Mouse (Mus musculus): ENCODE data around the gene Gria2. TPM values are rescaled to one million over a fixed set of nuclear protein-coding genes. Genes with fewer than 3 reads are reported as not detected.

Gria2 gene
- polyA plus RNA-seq, 1 experiment from 2014 or later: 94.8 TPM

DNA sequence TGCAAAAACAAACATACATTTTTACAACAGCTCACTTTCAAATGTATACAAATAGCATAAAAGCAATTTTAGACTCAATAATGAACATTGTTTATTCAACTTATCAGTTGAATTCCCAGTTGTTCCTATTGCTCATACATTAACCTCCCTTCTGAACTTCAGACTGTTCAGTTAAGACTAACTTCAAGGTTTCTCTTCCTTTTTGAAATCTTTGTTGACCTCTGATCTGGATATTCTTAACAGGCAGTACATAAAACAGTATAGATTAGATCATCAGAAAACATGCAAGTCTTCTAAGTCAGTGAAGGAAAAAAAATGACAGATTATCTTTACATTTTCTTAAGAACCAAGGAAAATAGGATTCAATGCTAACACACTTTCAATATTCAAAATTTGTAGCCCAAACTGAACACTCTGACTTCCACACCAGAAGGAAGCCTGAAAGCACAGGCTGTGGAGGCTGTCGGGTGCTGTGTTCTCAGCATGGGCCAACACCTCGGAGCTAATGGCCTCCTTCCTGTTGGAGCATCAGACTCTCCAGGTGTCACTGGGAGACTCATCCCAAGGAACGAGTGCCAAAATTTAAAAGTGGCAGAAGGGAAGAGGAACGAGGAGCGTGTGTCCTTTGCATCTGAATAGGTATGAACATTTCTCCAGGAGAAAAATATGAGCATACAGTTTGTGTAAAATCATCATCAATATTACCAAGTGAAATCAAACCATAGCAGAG is 33.0 kb downstream of the Gria2 start:
- Histone ChIP-seq H3K4me3 (ENCODE audit: low read depth, low read length) (no peak overlapping the region), H3K9me3 (replicated peaks; ENCODE audit: control insufficient read depth, low read length) (no peaks in the 10 kb centered on the region), H3K9ac (ENCODE audit: low read length) (no peak overlapping the region), H3K27me3 (replicated peaks; ENCODE audit: control insufficient read depth, insufficient read depth, low read length) (no peaks in the 10 kb centered on the region), H3K36me3 (ENCODE audit: control insufficient read depth, insufficient read depth, low read length) (no peaks in the 10 kb centered on the region), H3K4me1 (ENCODE audit: control insufficient read depth, insufficient read depth, low read length) (no peaks in the 10 kb centered on the region), H3K27ac (ENCODE audit: low read depth, low read length) (no peak overlapping the region), H3K4me2 (ENCODE audit: low read length) (no peak overlapping the region)
- no peak for ATAC-seq
- 77% methylated on average over 5 of the region's 5 CpGs for WGBS
- DNase-seq (ENCODE audit: low spot score): peak; percentile 7

DNA sequence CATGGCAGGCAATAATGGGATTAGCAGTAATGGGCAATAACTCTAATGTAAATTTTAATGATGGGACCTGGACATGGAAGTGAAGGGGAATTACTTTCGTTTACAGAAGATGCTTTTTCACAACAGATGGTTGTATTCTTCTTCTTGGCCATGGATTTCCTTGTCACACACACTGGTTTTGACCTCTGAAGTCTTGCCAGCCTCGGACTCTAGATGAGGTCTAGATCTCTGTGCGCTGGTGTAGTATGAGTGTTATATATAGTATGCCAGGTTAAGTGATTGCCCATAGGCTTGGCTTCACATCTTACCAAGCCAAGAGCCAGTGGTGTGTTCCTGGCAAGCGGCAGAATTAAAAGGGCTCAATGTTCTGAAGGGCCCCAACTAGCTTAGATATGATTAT is 43.7 kb downstream of the Gria2 start:
- H3K4me1 ChIP-seq (ENCODE audit: control insufficient read depth, insufficient read depth, low read length): no peaks in the 10 kb centered on the region
- no peak overlapping the region for H3K9ac ChIP-seq (ENCODE audit: low read length)
- WGBS: 87% methylated on average over 4 of the region's 4 CpGs
- no peaks in the 10 kb centered on the region for H3K9me3 ChIP-seq (replicated peaks; ENCODE audit: control insufficient read depth, low read length)
- H3K36me3 ChIP-seq (ENCODE audit: control insufficient read depth, insufficient read depth, low read length): no peaks in the 10 kb centered on the region
- no peaks in the 10 kb centered on the region for H3K27me3 ChIP-seq (replicated peaks; ENCODE audit: control insufficient read depth, insufficient read depth, low read length)
- ATAC-seq (no peak), DNase-seq (ENCODE audit: low spot score) (no peak)
- no peak overlapping the region for H3K4me3 ChIP-seq (ENCODE audit: low read depth, low read length)
- H3K4me2 ChIP-seq (ENCODE audit: low read length): no peak overlapping the region
- H3K27ac ChIP-seq (ENCODE audit: low read depth, low read length): no peak overlapping the region

DNA sequence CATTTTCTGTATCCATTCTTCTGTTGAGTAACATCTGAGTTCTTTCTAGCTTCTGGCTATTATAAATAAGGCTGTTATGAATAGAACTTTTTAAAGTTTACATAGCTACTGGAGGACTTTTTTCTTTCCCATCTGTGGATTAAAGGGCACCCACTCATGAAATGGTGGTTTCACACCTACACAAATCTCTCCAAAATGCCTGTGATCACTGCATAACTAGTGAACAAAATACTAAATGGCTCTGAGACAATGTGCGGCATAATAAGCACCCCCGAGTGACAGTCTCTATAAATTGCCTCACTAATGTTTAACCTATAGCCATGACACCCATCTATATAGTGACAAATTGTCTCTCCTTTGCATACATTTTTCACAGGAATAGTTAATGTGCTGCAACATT is 44.3 kb downstream of the Gria2 start:
- Histone ChIP-seq H3K4me3 (ENCODE audit: low read depth, low read length) (no peak overlapping the region), H3K9ac (ENCODE audit: low read length) (no peak overlapping the region), H3K27me3 (replicated peaks; ENCODE audit: control insufficient read depth, insufficient read depth, low read length) (no peaks in the 10 kb centered on the region), H3K36me3 (ENCODE audit: control insufficient read depth, insufficient read depth, low read length) (no peaks in the 10 kb centered on the region), H3K27ac (ENCODE audit: low read depth, low read length) (no peak overlapping the region), H3K9me3 (replicated peaks; ENCODE audit: control insufficient read depth, low read length) (no peaks in the 10 kb centered on the region), H3K4me2 (ENCODE audit: low read length) (no peak overlapping the region), H3K4me1 (ENCODE audit: control insufficient read depth, insufficient read depth, low read length) (no peaks in the 10 kb centered on the region)
- DNase-seq (ENCODE audit: low spot score): no peak
- 95% methylated on average over 2 of the region's 2 CpGs for WGBS
- no peak for ATAC-seq

DNA sequence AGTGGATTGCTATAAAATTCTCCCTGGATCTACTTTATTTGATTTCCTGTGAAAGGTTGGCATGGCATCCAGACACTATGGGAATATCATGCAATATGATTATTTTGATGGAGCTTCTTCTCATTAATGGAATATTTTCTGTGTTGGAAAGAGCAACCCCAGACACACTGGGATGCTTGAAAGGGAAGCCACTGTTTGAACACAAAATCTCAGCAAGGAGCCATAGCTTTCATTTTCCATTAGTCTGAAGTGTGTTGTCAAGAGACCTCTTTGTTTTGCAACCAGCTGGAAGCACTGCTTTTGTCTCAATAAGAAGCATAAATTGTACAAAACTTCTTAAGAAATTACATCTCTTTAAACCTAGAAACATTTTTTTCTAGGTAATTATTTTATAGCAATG is 51.8 kb downstream of the Gria2 start:
- Histone ChIP-seq H3K4me1 (ENCODE audit: control insufficient read depth, insufficient read depth, low read length) (no peaks in the 10 kb centered on the region), H3K9me3 (replicated peaks; ENCODE audit: control insufficient read depth, low read length) (no peaks in the 10 kb centered on the region), H3K4me3 (ENCODE audit: low read depth, low read length) (no peak overlapping the region), H3K36me3 (ENCODE audit: control insufficient read depth, insufficient read depth, low read length) (no peaks in the 10 kb centered on the region), H3K4me2 (ENCODE audit: low read length) (no peak overlapping the region), H3K27ac (ENCODE audit: low read depth, low read length) (no peak overlapping the region), H3K9ac (ENCODE audit: low read length) (no peak overlapping the region), H3K27me3 (replicated peaks; ENCODE audit: control insufficient read depth, insufficient read depth, low read length) (no peaks in the 10 kb centered on the region)
- no peak for ATAC-seq
- DNase-seq (ENCODE audit: low spot score): no peak

DNA sequence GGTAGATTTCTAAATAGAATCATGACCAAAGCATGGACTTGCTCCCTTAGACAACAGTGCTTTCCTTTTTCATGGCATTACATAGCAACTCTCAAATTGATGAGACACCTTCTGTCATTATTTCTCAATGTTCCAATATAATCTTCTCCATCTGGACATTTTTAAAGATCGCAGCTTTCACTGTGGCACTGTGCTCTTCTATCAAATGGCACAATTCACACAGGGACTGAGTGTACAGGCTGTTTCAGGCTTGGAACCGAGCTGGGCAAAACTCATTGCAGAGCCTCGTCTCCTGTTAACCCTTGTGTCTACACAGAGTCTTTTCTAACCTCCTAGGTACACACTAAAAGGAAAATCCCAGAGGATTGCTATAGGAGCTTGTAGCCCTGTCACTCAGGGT is 77.4 kb downstream of the Gria2 start:
- Histone ChIP-seq H3K4me1 (ENCODE audit: control insufficient read depth, insufficient read depth, low read length) (no peaks in the 10 kb centered on the region), H3K36me3 (ENCODE audit: control insufficient read depth, insufficient read depth, low read length) (peaks cover 12% of the 10 kb centered on the region), H3K27me3 (replicated peaks; ENCODE audit: control insufficient read depth, insufficient read depth, low read length) (no peaks in the 10 kb centered on the region), H3K27ac (ENCODE audit: low read depth, low read length) (no peak overlapping the region), H3K9ac (ENCODE audit: low read length) (no peak overlapping the region), H3K4me2 (ENCODE audit: low read length) (no peak overlapping the region), H3K4me3 (ENCODE audit: low read depth, low read length) (no peak overlapping the region), H3K9me3 (replicated peaks; ENCODE audit: control insufficient read depth, low read length) (no peaks in the 10 kb centered on the region)
- 64% methylated on average over 3 of the region's 3 CpGs for WGBS
- no peak for ATAC-seq
- DNase-seq (ENCODE audit: low spot score): peak; percentile 9

DNA sequence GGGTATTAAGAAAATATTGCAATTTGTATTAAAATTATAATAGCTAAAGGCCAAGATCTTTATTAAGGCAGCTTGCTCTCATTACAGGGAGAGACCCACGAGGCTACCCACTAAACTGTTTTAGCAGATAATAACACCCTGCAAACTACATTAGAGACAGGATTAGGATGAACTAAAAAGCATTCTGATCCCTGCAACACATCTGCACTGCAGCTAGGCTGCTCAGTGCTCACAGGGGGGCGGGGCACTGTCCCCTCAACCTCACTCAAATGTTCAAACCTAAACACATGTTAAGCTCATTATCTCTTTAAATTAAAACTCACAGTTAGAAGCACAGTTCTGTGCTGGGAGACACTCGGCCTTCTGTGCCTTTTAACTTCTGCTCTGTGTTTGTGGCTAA is 89.5 kb downstream of the Gria2 start:
- no peak overlapping the region for H3K27ac ChIP-seq (ENCODE audit: low read depth, low read length)
- peaks cover 16% of the 10 kb centered on the region for H3K36me3 ChIP-seq (ENCODE audit: control insufficient read depth, insufficient read depth, low read length)
- H3K9me3 ChIP-seq (replicated peaks; ENCODE audit: control insufficient read depth, low read length): no peaks in the 10 kb centered on the region
- no peak overlapping the region for H3K9ac ChIP-seq (ENCODE audit: low read length)
- DNase-seq (ENCODE audit: low spot score) (no peak), ATAC-seq (no peak)
- H3K4me3 ChIP-seq (ENCODE audit: low read depth, low read length): no peak overlapping the region
- no peaks in the 10 kb centered on the region for H3K27me3 ChIP-seq (replicated peaks; ENCODE audit: control insufficient read depth, insufficient read depth, low read length)
- WGBS: 29% methylated on average over 3 of the region's 3 CpGs
- no peaks in the 10 kb centered on the region for H3K4me1 ChIP-seq (ENCODE audit: control insufficient read depth, insufficient read depth, low read length)
- no peak overlapping the region for H3K4me2 ChIP-seq (ENCODE audit: low read length)

DNA sequence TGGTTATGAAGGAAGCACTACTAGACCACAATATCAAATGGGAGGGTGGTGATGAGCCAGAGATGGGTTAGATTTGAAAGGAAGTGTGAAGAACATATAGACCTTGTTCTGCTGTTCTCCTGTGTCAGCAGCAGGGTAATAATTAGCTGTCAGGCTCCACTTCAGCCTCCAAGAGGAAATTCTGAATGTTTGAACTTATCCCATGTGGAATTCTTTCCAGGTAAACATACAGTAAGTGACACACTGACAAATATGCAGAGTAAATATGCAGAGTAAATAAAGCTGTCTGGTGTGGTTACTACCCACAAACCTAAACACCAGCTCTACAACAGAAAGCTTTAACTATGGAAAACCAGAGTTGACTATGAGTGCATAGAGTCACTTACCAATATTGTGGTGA is 93.6 kb downstream of the Gria2 start:
- DNase-seq (ENCODE audit: low spot score): no peak
- Histone ChIP-seq H3K4me3 (ENCODE audit: low read depth, low read length) (no peak overlapping the region), H3K36me3 (ENCODE audit: control insufficient read depth, insufficient read depth, low read length) (peaks cover 32% of the 10 kb centered on the region), H3K4me1 (ENCODE audit: control insufficient read depth, insufficient read depth, low read length) (no peaks in the 10 kb centered on the region), H3K4me2 (ENCODE audit: low read length) (no peak overlapping the region), H3K27me3 (replicated peaks; ENCODE audit: control insufficient read depth, insufficient read depth, low read length) (no peaks in the 10 kb centered on the region), H3K9me3 (replicated peaks; ENCODE audit: control insufficient read depth, low read length) (no peaks in the 10 kb centered on the region), H3K9ac (ENCODE audit: low read length) (no peak overlapping the region), H3K27ac (ENCODE audit: low read depth, low read length) (no peak overlapping the region)
- ATAC-seq: no peak

DNA sequence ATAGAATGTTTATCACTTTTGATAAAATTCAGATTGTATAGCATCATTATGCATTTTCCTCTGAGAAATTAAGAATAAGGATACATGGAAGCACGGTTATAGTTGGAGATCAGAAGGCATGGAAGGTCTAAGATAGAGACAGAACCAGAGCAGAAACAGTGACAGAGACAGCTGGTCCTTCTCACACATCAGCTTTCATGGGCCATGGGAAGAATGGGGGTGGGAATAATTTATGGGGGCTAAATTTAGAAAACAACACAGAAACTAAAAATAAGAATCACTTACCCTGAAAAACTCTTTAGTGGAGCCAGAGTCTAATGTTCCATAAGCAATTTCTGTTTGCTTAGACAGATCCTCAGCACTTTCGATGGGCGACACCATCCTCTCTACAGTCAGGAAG is 100.5 kb downstream of the Gria2 start:
- WGBS: 93% methylated on average over 3 of the region's 3 CpGs
- Histone ChIP-seq H3K27ac (ENCODE audit: low read depth, low read length) (no peak overlapping the region), H3K4me3 (ENCODE audit: low read depth, low read length) (no peak overlapping the region), H3K4me2 (ENCODE audit: low read length) (no peak overlapping the region), H3K27me3 (replicated peaks; ENCODE audit: control insufficient read depth, insufficient read depth, low read length) (no peaks in the 10 kb centered on the region), H3K4me1 (ENCODE audit: control insufficient read depth, insufficient read depth, low read length) (no peaks in the 10 kb centered on the region), H3K36me3 (ENCODE audit: control insufficient read depth, insufficient read depth, low read length) (peaks cover 10% of the 10 kb centered on the region; the same call in 1 of the 2 replicates), H3K9ac (ENCODE audit: low read length) (no peak overlapping the region), H3K9me3 (replicated peaks; ENCODE audit: control insufficient read depth, low read length) (no peaks in the 10 kb centered on the region)
- ATAC-seq (no peak), DNase-seq (ENCODE audit: low spot score) (no peak)

DNA sequence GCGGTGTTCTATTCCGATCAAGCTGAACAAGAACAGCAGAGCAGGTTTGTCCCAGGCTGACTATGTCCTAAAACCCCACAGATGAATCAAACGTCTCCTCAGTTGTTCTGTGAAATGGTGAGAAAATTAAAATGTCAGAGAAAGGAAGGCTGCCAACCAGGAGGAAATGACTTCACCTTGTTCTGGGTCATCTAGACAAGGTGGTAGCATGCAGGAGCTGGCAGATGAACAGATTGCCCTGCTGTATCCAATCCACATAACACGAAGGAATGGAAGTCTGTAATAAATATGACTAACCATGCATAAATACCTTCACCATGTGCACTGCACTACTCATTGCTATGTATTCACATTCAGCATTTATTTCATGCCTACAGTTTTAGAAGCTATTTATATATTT is 105.1 kb downstream of the Gria2 start:
- H3K27ac ChIP-seq (ENCODE audit: low read depth, low read length): no peak overlapping the region
- ATAC-seq: no peak
- H3K27me3 ChIP-seq (replicated peaks; ENCODE audit: control insufficient read depth, insufficient read depth, low read length): no peaks in the 10 kb centered on the region
- no peaks in the 10 kb centered on the region; the same call in 1 of the 2 replicates for H3K36me3 ChIP-seq (ENCODE audit: control insufficient read depth, insufficient read depth, low read length)
- H3K4me3 ChIP-seq (ENCODE audit: low read depth, low read length): no peak overlapping the region
- no peaks in the 10 kb centered on the region for H3K9me3 ChIP-seq (replicated peaks; ENCODE audit: control insufficient read depth, low read length)
- no peaks in the 10 kb centered on the region; the same call in 1 of the 2 replicates for H3K4me1 ChIP-seq (ENCODE audit: control insufficient read depth, insufficient read depth, low read length)
- no peak overlapping the region for H3K4me2 ChIP-seq (ENCODE audit: low read length)
- H3K9ac ChIP-seq (ENCODE audit: low read length): no peak overlapping the region
- WGBS: 90% methylated on average over 4 of the region's 4 CpGs
- DNase-seq (ENCODE audit: low spot score): no peak
